Mouse (Mus musculus) neural tube, embryonic 15.5 days (tissue): ENCODE data around the gene Bpnt1. TPM values are rescaled to one million over a fixed set of nuclear protein-coding genes. Genes with fewer than 3 reads are reported as not detected.

Experiments
- microRNA counts: library from miRNA; unstranded; fragments of <30 nt; microRNA quantifications from one replicate; lab custom pipeline; 2016
- microRNA-seq: library from miRNA; unstranded; fragments of <30 nt; microRNA quantifications from one replicate; pipeline ENCODE4, GENCODE M21; 2017
- polyA plus RNA-seq: library from polyadenylated mRNA; unstranded; fragments of >200 nt; fragmentation: Nextera tagmentation; extraction: Ambion mirVana; gene quantifications from 2 replicates; pipeline ENCODE4 v1.2.1, GENCODE M21; 2015

The Bpnt1 gene
- polyA plus RNA-seq, 1 experiment from 2014 or later, result 68.6 TPM

MicroRNA genes within 50 kb of the gene (microRNA counts, 519-probe panel; counts per million panel counts)
- 2,658 counts per million, percentile 62 among the panel's probes with 10 or more counts for microRNA mmu-miR-194 (lab: Ali Mortazavi, UCI)

Small RNAs within 50 kb of the gene (microRNA-seq; reads per million reads assigned to microRNA genes)
- gene Mir194-1, result 1.6 reads per million
- 7.3 reads per million, percentile 22 among the genes with 10 or more reads in this experiment for gene Mir215

Other genes starting within 250 kb of the Bpnt1 start
- gene Rab3gap2, start 128.0 kb upstream of the Bpnt1 start, polyA plus RNA-seq, result 23.8 and 24.5 TPM in 2 replicates
- gene Iars2, start 2.8 kb upstream of the Bpnt1 start, polyA plus RNA-seq, result 18.5 and 19.7 TPM in 2 replicates
- 134 and 138 TPM in 2 replicates for gene Eprs, start 30.9 kb downstream of the Bpnt1 start, polyA plus RNA-seq
- 5.6 and 5.8 TPM in 2 replicates for gene Slc30a10, start 122.7 kb downstream of the Bpnt1 start, polyA plus RNA-seq